Mouse (Mus musculus): ENCODE measurements around the gene Adipor2. TPM values are rescaled to one million over a fixed set of nuclear protein-coding genes. Genes with fewer than 3 reads are reported as not detected.
A peak's percentile ranks its signal among the peaks of the same experiment; 100 is the strongest.

Gene Adipor2
- polyA plus RNA-seq, 1 experiment from 2014 or later: 45.5 TPM

DNA sequence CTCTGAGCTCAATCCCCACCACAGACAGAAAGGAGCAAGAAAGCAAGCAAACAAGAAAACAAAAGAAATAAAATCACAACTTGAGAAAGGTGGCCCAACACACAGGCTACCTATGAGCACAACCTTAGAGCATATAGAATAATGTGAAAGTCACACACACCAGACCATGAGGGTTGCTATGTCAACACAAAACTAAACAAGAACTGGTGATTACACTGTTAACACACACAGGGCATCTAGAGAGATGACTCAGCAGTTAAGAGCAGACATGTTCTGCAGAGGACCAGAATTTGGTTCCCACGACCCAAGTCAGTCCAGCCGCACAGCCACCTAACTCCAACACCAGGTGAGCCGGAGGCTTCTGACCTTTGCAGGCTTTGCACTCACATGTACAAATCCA, 14.5 kb downstream of the Adipor2 start:
- no peaks in the 10 kb centered on the region for H3K27me3 ChIP-seq (replicated peaks; ENCODE audit: control insufficient read depth, insufficient read depth, low read length)
- no peak overlapping the region for H3K9ac ChIP-seq (ENCODE audit: low read length)
- 0 out of 2 replicates have a peak, but pooled peaks cover 2% of the 10 kb centered on the region for H3K4me1 ChIP-seq (replicated peaks; ENCODE audit: control insufficient read depth, insufficient read depth, low read length)
- H3K9me3 ChIP-seq (ENCODE audit: control insufficient read depth, low read length): no peaks in the 10 kb centered on the region
- 0 out of 2 replicates have a peak, but pooled peaks have one; percentile 40 for ATAC-seq (replicated peaks; ENCODE audit: low FRiP score, low TSS enrichment, low read depth)
- 70% methylated on average over 3 of the region's 3 CpGs for WGBS
- H3K27ac ChIP-seq (ENCODE audit: low read depth): no peak overlapping the region
- H3K4me2 ChIP-seq (ENCODE audit: low read length): no peak overlapping the region
- DNase-seq (ENCODE audit: low spot score): no peak
- H3K36me3 ChIP-seq (ENCODE audit: control insufficient read depth, insufficient read depth, low read length): no peaks in the 10 kb centered on the region
- no peak overlapping the region for H3K4me3 ChIP-seq (ENCODE audit: low read depth, low read length)

DNA sequence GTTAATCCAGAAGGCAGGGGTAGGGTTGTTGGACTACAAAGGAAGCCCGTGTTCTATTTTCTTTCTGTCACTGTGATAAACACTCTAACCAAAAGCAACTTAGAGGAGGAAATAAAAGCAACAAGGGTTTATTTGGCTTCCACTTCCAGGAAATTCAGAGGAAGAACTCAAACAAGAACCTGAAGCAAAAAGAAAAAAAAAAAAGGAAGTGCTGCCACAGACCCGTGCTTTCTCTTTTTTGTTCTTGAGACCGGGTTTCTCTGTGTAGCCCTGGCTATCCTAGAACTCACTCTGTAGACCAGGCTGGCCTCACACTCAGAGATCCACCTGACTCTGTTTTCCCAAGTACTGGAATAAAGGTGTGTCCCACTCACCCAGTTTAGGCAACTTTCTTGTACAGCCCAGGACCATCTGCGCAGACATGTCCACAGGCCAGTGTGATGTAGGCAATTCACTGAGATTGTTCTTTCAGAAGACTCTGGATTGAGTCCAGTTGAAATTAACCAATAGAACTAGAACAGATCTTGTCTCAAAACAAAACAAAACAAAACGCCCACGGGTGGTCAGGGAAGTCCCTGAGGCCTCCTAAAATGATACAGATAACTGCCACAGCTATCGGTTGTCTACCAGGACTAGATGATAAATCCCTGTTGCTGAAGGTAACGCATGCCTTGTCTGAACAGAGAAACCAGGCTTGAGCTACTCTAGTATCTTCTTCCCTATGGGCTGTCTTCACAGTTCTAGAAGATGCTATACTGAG, 15.8 kb downstream of the Adipor2 start:
- DNase-seq (ENCODE audit: low spot score) (no peak), ATAC-seq (replicated peaks; ENCODE audit: low FRiP score, low TSS enrichment, low read depth) (no peak)
- Histone ChIP-seq H3K4me2 (ENCODE audit: low read length) (no peak overlapping the region), H3K9ac (ENCODE audit: low read length) (no peak overlapping the region), H3K27ac (ENCODE audit: low read depth) (no peak overlapping the region), H3K9me3 (ENCODE audit: control insufficient read depth, low read length) (no peaks in the 10 kb centered on the region), H3K36me3 (ENCODE audit: control insufficient read depth, insufficient read depth, low read length) (no peaks in the 10 kb centered on the region), H3K4me3 (ENCODE audit: low read depth, low read length) (no peak overlapping the region), H3K27me3 (replicated peaks; ENCODE audit: control insufficient read depth, insufficient read depth, low read length) (no peaks in the 10 kb centered on the region), H3K4me1 (replicated peaks; ENCODE audit: control insufficient read depth, insufficient read depth, low read length) (no peaks in the 10 kb centered on the region)
- 85% methylated on average over 8 of the region's 8 CpGs for WGBS

- Histone ChIP-seq H3K4me1 (replicated peaks; ENCODE audit: control insufficient read depth, insufficient read depth, low read length) (no peaks in the 10 kb centered on the region), H3K27me3 (replicated peaks; ENCODE audit: control insufficient read depth, insufficient read depth, low read length) (no peaks in the 10 kb centered on the region)
- no peak for DNase-seq (ENCODE audit: low spot score)
These were observed 16.9 kb downstream of the Adipor2 start for GRCm38 (mm10) chr6:119400649-119401048.

DNA sequence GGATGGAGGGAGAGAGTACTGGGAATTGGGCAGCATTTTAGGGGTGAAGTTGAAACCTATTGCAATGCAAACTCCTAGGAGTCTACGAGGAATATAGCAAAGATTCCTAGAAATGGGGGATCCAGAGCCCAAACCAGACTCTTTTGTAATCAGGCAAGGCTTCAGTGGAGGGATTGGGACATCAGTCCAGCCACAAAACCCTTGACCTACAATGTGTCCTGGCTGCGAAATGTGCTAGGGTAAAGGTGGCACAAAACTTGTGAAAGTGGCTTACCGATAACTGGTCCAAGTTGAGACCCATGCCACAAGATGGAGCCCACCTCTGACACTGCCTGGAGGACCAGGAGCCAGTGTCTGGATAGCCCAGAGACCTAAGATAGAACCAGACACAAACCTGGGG, 18.1 kb downstream of the Adipor2 start:
- no peak overlapping the region for H3K4me3 ChIP-seq (ENCODE audit: low read depth, low read length)
- H3K4me2 ChIP-seq (ENCODE audit: low read length): no peak overlapping the region
- no peak overlapping the region for H3K27ac ChIP-seq (ENCODE audit: low read depth)
- no peaks in the 10 kb centered on the region for H3K4me1 ChIP-seq (replicated peaks; ENCODE audit: control insufficient read depth, insufficient read depth, low read length)
- ATAC-seq (replicated peaks; ENCODE audit: low FRiP score, low TSS enrichment, low read depth): no peak
- H3K27me3 ChIP-seq (replicated peaks; ENCODE audit: control insufficient read depth, insufficient read depth, low read length): no peaks in the 10 kb centered on the region
- H3K9me3 ChIP-seq (ENCODE audit: control insufficient read depth, low read length): no peaks in the 10 kb centered on the region
- H3K9ac ChIP-seq (ENCODE audit: low read length): no peak overlapping the region
- no peaks in the 10 kb centered on the region for H3K36me3 ChIP-seq (ENCODE audit: control insufficient read depth, insufficient read depth, low read length)
- WGBS: 92% methylated on average over 3 of the region's 3 CpGs
- DNase-seq (ENCODE audit: low spot score): no peak

More at GRCm38 (mm10) chr6:119400649-119401048, 16.9 kb downstream of the Adipor2 start:
- Histone ChIP-seq H3K4me2 (ENCODE audit: low read length) (no peak overlapping the region), H3K27ac (ENCODE audit: low read depth) (no peak overlapping the region), H3K4me3 (ENCODE audit: low read depth, low read length) (no peak overlapping the region), H3K9ac (ENCODE audit: low read length) (no peak overlapping the region), H3K9me3 (ENCODE audit: control insufficient read depth, low read length) (no peaks in the 10 kb centered on the region), H3K36me3 (ENCODE audit: control insufficient read depth, insufficient read depth, low read length) (no peaks in the 10 kb centered on the region)
- WGBS: 90% methylated on average over 3 of the region's 3 CpGs
- ATAC-seq (replicated peaks; ENCODE audit: low FRiP score, low TSS enrichment, low read depth): no peak

DNA sequence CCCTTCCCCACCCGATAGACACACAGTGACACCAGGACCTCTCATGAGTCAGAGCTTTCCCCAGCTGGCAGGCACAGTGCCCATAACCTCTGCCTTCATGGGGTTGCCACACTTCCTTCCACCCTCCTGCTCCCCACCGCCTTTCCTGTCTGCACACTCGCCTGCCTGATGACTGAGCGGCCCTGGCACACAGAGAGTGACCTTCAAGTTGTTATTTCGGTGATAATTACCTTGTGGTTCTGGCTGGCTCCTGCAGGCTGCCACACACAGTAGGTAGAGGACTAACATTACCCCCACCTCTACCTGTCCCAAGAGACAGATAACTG, 21.2 kb downstream of the Adipor2 start:
- no peak for ATAC-seq (replicated peaks; ENCODE audit: low FRiP score, low TSS enrichment, low read depth)
- WGBS: 40% methylated on average over 5 of the region's 5 CpGs

GRCm38 (mm10) chr6:119395421-119396308, 21.8 kb downstream of the Adipor2 start:
- H3K27me3 ChIP-seq (replicated peaks; ENCODE audit: control insufficient read depth, insufficient read depth, low read length): no peaks in the 10 kb centered on the region
- 68% methylated on average over 14 of the region's 14 CpGs for WGBS

More for the DNA sequence above, 21.2 kb downstream of the Adipor2 start:
- no peak overlapping the region for H3K27ac ChIP-seq (ENCODE audit: low read depth)
- no peaks in the 10 kb centered on the region for H3K27me3 ChIP-seq (replicated peaks; ENCODE audit: control insufficient read depth, insufficient read depth, low read length)
- H3K4me3 ChIP-seq (ENCODE audit: low read depth, low read length): no peak overlapping the region
- no peak overlapping the region for H3K9ac ChIP-seq (ENCODE audit: low read length)
- no peaks in the 10 kb centered on the region for H3K9me3 ChIP-seq (ENCODE audit: control insufficient read depth, low read length)
- H3K36me3 ChIP-seq (ENCODE audit: control insufficient read depth, insufficient read depth, low read length): no peaks in the 10 kb centered on the region
- no peaks in the 10 kb centered on the region for H3K4me1 ChIP-seq (replicated peaks; ENCODE audit: control insufficient read depth, insufficient read depth, low read length)
- DNase-seq (ENCODE audit: low spot score): no peak
- no peak overlapping the region for H3K4me2 ChIP-seq (ENCODE audit: low read length)

DNA sequence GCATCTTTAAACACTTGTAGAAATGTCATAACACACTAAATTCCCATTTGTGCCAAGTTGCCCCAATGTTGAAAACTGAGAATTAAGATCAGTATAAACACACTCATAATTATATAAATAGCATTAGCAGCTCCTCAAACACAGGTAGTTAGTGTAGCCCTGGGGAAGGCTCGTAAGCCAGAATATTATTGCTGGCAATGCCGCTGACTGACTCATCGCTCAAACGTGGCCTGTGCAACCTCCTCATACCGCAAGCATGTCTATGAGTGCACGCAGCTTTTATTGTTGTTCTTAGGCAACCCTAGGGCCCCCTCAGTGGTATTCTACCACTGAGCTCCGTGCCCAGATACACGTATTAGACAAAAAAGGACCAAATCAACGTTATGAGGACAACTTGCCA, 24.7 kb downstream of the Adipor2 start:
- whole genome bisulfite sequencing: 80% methylated on average over 9 of the region's 9 CpGs
- no peak for DNase-seq (ENCODE audit: low spot score)
- Histone ChIP-seq H3K4me3 (ENCODE audit: low read depth, low read length) (no peak overlapping the region), H3K9me3 (ENCODE audit: control insufficient read depth, low read length) (no peaks in the 10 kb centered on the region), H3K9ac (ENCODE audit: low read length) (no peak overlapping the region), H3K27me3 (replicated peaks; ENCODE audit: control insufficient read depth, insufficient read depth, low read length) (no peaks in the 10 kb centered on the region), H3K4me2 (ENCODE audit: low read length) (no peak overlapping the region), H3K4me1 (replicated peaks; ENCODE audit: control insufficient read depth, insufficient read depth, low read length) (no peaks in the 10 kb centered on the region; the same call in 1 of the 2 replicates), H3K36me3 (ENCODE audit: control insufficient read depth, insufficient read depth, low read length) (no peaks in the 10 kb centered on the region), H3K27ac (ENCODE audit: low read depth) (no peak overlapping the region)
- no peak for ATAC-seq (replicated peaks; ENCODE audit: low FRiP score, low TSS enrichment, low read depth)

More at GRCm38 (mm10) chr6:119395421-119396308, 21.8 kb downstream of the Adipor2 start:
- Histone ChIP-seq H3K9ac (ENCODE audit: low read length) (no peak overlapping the region), H3K27ac (ENCODE audit: low read depth) (no peak overlapping the region), H3K4me2 (ENCODE audit: low read length) (no peak overlapping the region), H3K4me3 (ENCODE audit: low read depth, low read length) (no peak overlapping the region), H3K9me3 (ENCODE audit: control insufficient read depth, low read length) (no peaks in the 10 kb centered on the region), H3K4me1 (replicated peaks; ENCODE audit: control insufficient read depth, insufficient read depth, low read length) (no peaks in the 10 kb centered on the region), H3K36me3 (ENCODE audit: control insufficient read depth, insufficient read depth, low read length) (no peaks in the 10 kb centered on the region)
- no peak for DNase-seq (ENCODE audit: low spot score)
- ATAC-seq (replicated peaks; ENCODE audit: low FRiP score, low TSS enrichment, low read depth): no peak

DNA sequence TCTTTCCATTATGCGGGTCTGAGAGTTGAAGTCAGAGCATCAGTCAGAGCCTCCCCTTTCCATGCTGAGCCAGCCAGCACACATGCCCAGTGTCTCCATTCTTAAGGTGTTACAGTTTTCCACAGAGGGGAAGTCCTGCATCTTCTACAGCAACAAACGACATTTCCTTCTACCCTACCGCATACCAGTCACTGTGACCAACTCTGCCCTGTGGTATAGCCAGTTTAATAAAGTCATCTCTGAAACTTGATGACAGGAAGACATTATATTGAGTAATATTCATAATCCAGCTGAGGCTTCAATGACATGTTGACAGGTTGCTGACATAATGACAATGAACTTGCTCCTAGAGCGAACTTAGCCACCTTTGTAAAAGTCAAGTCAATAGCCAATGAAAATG, 26.8 kb downstream of the Adipor2 start:
- ATAC-seq (replicated peaks; ENCODE audit: low FRiP score, low TSS enrichment, low read depth) (no peak), DNase-seq (ENCODE audit: low spot score) (no peak)
- Histone ChIP-seq H3K9me3 (ENCODE audit: control insufficient read depth, low read length) (no peaks in the 10 kb centered on the region), H3K4me3 (ENCODE audit: low read depth, low read length) (no peak overlapping the region), H3K9ac (ENCODE audit: low read length) (no peak overlapping the region), H3K4me1 (replicated peaks; ENCODE audit: control insufficient read depth, insufficient read depth, low read length) (peaks cover 10% of the 10 kb centered on the region), H3K4me2 (ENCODE audit: low read length) (no peak overlapping the region), H3K27me3 (replicated peaks; ENCODE audit: control insufficient read depth, insufficient read depth, low read length) (no peaks in the 10 kb centered on the region), H3K36me3 (ENCODE audit: control insufficient read depth, insufficient read depth, low read length) (no peaks in the 10 kb centered on the region), H3K27ac (ENCODE audit: low read depth) (no peak overlapping the region)
- 91% methylated on average over 4 of the region's 4 CpGs for WGBS

Data from intestine, embryonic 14.5 days (tissue).